Mouse (Mus musculus) hindbrain, embryonic 15.5 days (tissue): ENCODE measurements at regions not wholly inside any gene's neighbourhood (a gene's known extent, or its start where the extent isn't known, plus 50 kb on each side); places are given as distances from the start of the nearest gene placed in this dataset.

Experiments
- ATAC-seq: fragments of 200-750 bp; cut with Nextera tagmentation; 2 replicates; pipeline ENCODE4 v1.8.0; 2017; ENCODE audit warnings: low read depth, moderate number of reproducible peaks, moderate TSS enrichment; ENCODE audit not compliant: low FRiP score
- H3K27ac ChIP-seq: fragments of 300-500 bp; sonication (generic); replicated peaks from 2 replicates; pipeline ENCODE4 v1.5.1; 2015; ENCODE audit warnings: mild to moderate bottlenecking, inconsistent platforms
- H3K27me3 ChIP-seq: fragments of 300-500 bp; sonication (generic); 2 replicates; pipeline ENCODE4 v1.6.1; 2015; ENCODE audit warnings: control low read depth, inconsistent platforms
- H3K36me3 ChIP-seq: fragments of 300-500 bp; sonication (generic); 2 replicates; pipeline ENCODE4 v1.6.1; 2015; ENCODE audit warnings: control low read depth, inconsistent platforms
- H3K4me1 ChIP-seq: fragments of 300-500 bp; sonication (generic); replicated peaks from 2 replicates; pipeline ENCODE4 v1.6.1; 2015; ENCODE audit warnings: control low read depth, inconsistent platforms
- H3K4me2 ChIP-seq: fragments of 300-500 bp; sonication (generic); 2 replicates; pipeline ENCODE4 v1.6.1; 2015; ENCODE audit warnings: moderate library complexity, mild to moderate bottlenecking, inconsistent platforms
- H3K4me3 ChIP-seq: fragments of 300-500 bp; sonication (generic); 2 replicates; pipeline ENCODE4 v1.5.1; 2015; ENCODE audit warnings: mild to moderate bottlenecking, inconsistent platforms
- H3K9ac ChIP-seq: fragments of 300-500 bp; sonication (generic); 2 replicates; pipeline ENCODE4 v1.6.1; 2015; ENCODE audit warnings: inconsistent platforms
- H3K9me3 ChIP-seq: fragments of 300-500 bp; sonication (generic); 2 replicates; pipeline ENCODE4 v1.6.1; 2016; ENCODE audit warnings: control low read depth, inconsistent platforms
- WGBS: fragments of 180-500 bp; shearing (Covaris S2); methylation state at CpG from one replicate; pipeline ENCODE4 v1.1.7; 2015; 5-methylcytosine and 5-hydroxymethylcytosine counted together

GRCm38 (mm10) chr4:99348674-99349073 lies 53.0 kb downstream of the Gm12689 start:
- H3K27me3 ChIP-seq: no peaks in the 10 kb centered on the region
- H3K9me3 ChIP-seq: no peaks in the 10 kb centered on the region
- H3K36me3 ChIP-seq: no peaks in the 10 kb centered on the region
- no peak overlapping the region for H3K4me3 ChIP-seq
- H3K4me1 ChIP-seq: peaks cover 10% of the 10 kb centered on the region; the same call in 1 of the 2 replicates
- no peak overlapping the region for H3K9ac ChIP-seq
- ATAC-seq: no peak
- 69% methylated on average over 5 of the region's 5 CpGs for WGBS
- no peak overlapping the region for H3K27ac ChIP-seq
- H3K4me2 ChIP-seq: no peak overlapping the region

- H3K9me3 ChIP-seq: no peaks in the 10 kb centered on the region
- no peaks in the 10 kb centered on the region for H3K36me3 ChIP-seq
- no peak overlapping the region for H3K27ac ChIP-seq
- H3K4me2 ChIP-seq: no peak overlapping the region
- 29% methylated on average over 8 of the region's 8 CpGs for WGBS
- no peak for ATAC-seq
- H3K4me3 ChIP-seq: no peak overlapping the region
- no peaks in the 10 kb centered on the region for H3K27me3 ChIP-seq
- no peak overlapping the region for H3K9ac ChIP-seq
- H3K4me1 ChIP-seq: peaks cover 17% of the 10 kb centered on the region; the same call in 1 of the 2 replicates
Observed at GRCm38 (mm10) chr4:99353122-99353774, 57.5 kb downstream of the Gm12689 start.

- Histone ChIP-seq H3K9ac (no peak overlapping the region), H3K4me2 (peak overlapping the region; percentile 18), H3K4me3 (no peak overlapping the region), H3K27ac (no peak overlapping the region), H3K36me3 (no peaks in the 10 kb centered on the region), H3K27me3 (no peaks in the 10 kb centered on the region), H3K9me3 (no peaks in the 10 kb centered on the region), H3K4me1 (peaks cover 17% of the 10 kb centered on the region; the same call in 1 of the 2 replicates)
- no peak for ATAC-seq
- 76% methylated on average over 16 of the region's 17 CpGs for WGBS
Observed at GRCm38 (mm10) chr4:99354241-99354640, 58.5 kb downstream of the Gm12689 start.

GRCm38 (mm10) chr4:99354835-99355234 lies 59.1 kb downstream of the Gm12689 start:
- peak overlapping the region; percentile 18 for H3K4me2 ChIP-seq

GRCm38 (mm10) chr4:99368036-99368435 lies 72.3 kb downstream of the Gm12689 start:
- Histone ChIP-seq H3K36me3 (no peaks in the 10 kb centered on the region), H3K4me3 (no peak overlapping the region), H3K27ac (no peak overlapping the region), H3K9ac (no peak overlapping the region), H3K9me3 (no peaks in the 10 kb centered on the region), H3K4me1 (no peaks in the 10 kb centered on the region), H3K4me2 (no peak overlapping the region), H3K27me3 (peaks cover 3% of the 10 kb centered on the region; the same call in 1 of the 2 replicates)
- 95% methylated on average over 9 of the region's 9 CpGs for WGBS
- ATAC-seq: no peak

More at GRCm38 (mm10) chr4:99354835-99355234, 59.1 kb downstream of the Gm12689 start:
- Histone ChIP-seq H3K9ac (no peak overlapping the region), H3K27ac (no peak overlapping the region), H3K36me3 (no peaks in the 10 kb centered on the region), H3K4me3 (no peak overlapping the region), H3K4me1 (peaks cover 17% of the 10 kb centered on the region; the same call in 1 of the 2 replicates), H3K9me3 (no peaks in the 10 kb centered on the region), H3K27me3 (no peaks in the 10 kb centered on the region)
- no peak for ATAC-seq
- 47% methylated on average over 9 of the region's 9 CpGs for WGBS

GRCm38 (mm10) chr4:99371162-99371561 lies 75.5 kb downstream of the Gm12689 start:
- Histone ChIP-seq H3K4me1 (peaks cover 20% of the 10 kb centered on the region), H3K36me3 (no peaks in the 10 kb centered on the region), H3K9me3 (no peaks in the 10 kb centered on the region), H3K27me3 (0 out of 2 replicates have a peak, but pooled peaks cover 3% of the 10 kb centered on the region), H3K9ac (no peak overlapping the region), H3K4me2 (no peak overlapping the region), H3K27ac (no peak overlapping the region), H3K4me3 (no peak overlapping the region)
- no peak for ATAC-seq
- WGBS: 86% methylated on average over 5 of the region's 5 CpGs

GRCm38 (mm10) chr4:99376171-99376570 lies 80.5 kb downstream of the Gm12689 start:
- H3K27me3 ChIP-seq: peaks cover 17% of the 10 kb centered on the region

GRCm38 (mm10) chr4:99376911-99377310 lies 81.2 kb downstream of the Gm12689 start:
- Histone ChIP-seq H3K27ac (no peak overlapping the region), H3K36me3 (no peaks in the 10 kb centered on the region), H3K27me3 (peaks cover 22% of the 10 kb centered on the region), H3K9ac (no peak overlapping the region), H3K4me2 (no peak overlapping the region), H3K9me3 (no peaks in the 10 kb centered on the region), H3K4me1 (peaks cover 27% of the 10 kb centered on the region), H3K4me3 (no peak overlapping the region)
- 8% methylated on average over 9 of the region's 9 CpGs for WGBS
- ATAC-seq: no peak

More at GRCm38 (mm10) chr4:99376171-99376570, 80.5 kb downstream of the Gm12689 start:
- no peak overlapping the region for H3K4me2 ChIP-seq
- no peaks in the 10 kb centered on the region for H3K36me3 ChIP-seq
- no peaks in the 10 kb centered on the region for H3K9me3 ChIP-seq
- H3K4me1 ChIP-seq: peaks cover 27% of the 10 kb centered on the region
- H3K27ac ChIP-seq: 0 out of 2 replicates have a peak overlapping the region, but pooled peaks have one; percentile 14
- H3K4me3 ChIP-seq: no peak overlapping the region
- no peak for ATAC-seq
- no peak overlapping the region for H3K9ac ChIP-seq
- 20% methylated on average over 1 of the region's 1 CpGs for WGBS

GRCm38 (mm10) chr4:99379983-99380382 lies 84.3 kb downstream of the Gm12689 start:
- Histone ChIP-seq H3K27ac (no peak overlapping the region), H3K4me2 (no peak overlapping the region), H3K9ac (no peak overlapping the region), H3K4me1 (peaks cover 9% of the 10 kb centered on the region), H3K36me3 (no peaks in the 10 kb centered on the region), H3K9me3 (no peaks in the 10 kb centered on the region), H3K27me3 (peaks cover 23% of the 10 kb centered on the region), H3K4me3 (no peak overlapping the region)
- 89% methylated on average over 4 of the region's 4 CpGs for WGBS
- no peak for ATAC-seq

- WGBS: 9% methylated on average over 8 of the region's 8 CpGs
- H3K4me3 ChIP-seq: no peak overlapping the region
- H3K4me1 ChIP-seq: 0 out of 2 replicates have a peak, but pooled peaks cover 4% of the 10 kb centered on the region
- H3K9me3 ChIP-seq: no peaks in the 10 kb centered on the region
- H3K9ac ChIP-seq: no peak overlapping the region
- H3K4me2 ChIP-seq: no peak overlapping the region
- H3K27me3 ChIP-seq: 0 out of 2 replicates have a peak, but pooled peaks cover 6% of the 10 kb centered on the region
- H3K27ac ChIP-seq: no peak overlapping the region
- H3K36me3 ChIP-seq: no peaks in the 10 kb centered on the region
- ATAC-seq: no peak
Observed at GRCm38 (mm10) chr4:99385381-99385780, 89.7 kb downstream of the Gm12689 start.

GRCm38 (mm10) chr4:99389428-99389827 lies 93.7 kb downstream of the Gm12689 start:
- no peak overlapping the region for H3K4me2 ChIP-seq
- no peaks in the 10 kb centered on the region for H3K36me3 ChIP-seq
- no peak overlapping the region for H3K27ac ChIP-seq
- 0 out of 2 replicates have a peak, but pooled peaks cover 4% of the 10 kb centered on the region for H3K4me1 ChIP-seq
- WGBS: 43% methylated on average over 1 of the region's 1 CpGs
- no peak overlapping the region for H3K4me3 ChIP-seq
- no peak overlapping the region for H3K9ac ChIP-seq
- H3K27me3 ChIP-seq: no peaks in the 10 kb centered on the region
- ATAC-seq: no peak
- H3K9me3 ChIP-seq: no peaks in the 10 kb centered on the region

GRCm38 (mm10) chr4:99392986-99393385 lies 97.3 kb downstream of the Gm12689 start:
- WGBS: 91% methylated on average over 5 of the region's 5 CpGs
- Histone ChIP-seq H3K27ac (no peak overlapping the region), H3K9ac (no peak overlapping the region), H3K4me3 (no peak overlapping the region), H3K9me3 (no peaks in the 10 kb centered on the region), H3K4me1 (no peaks in the 10 kb centered on the region), H3K36me3 (no peaks in the 10 kb centered on the region), H3K4me2 (no peak overlapping the region), H3K27me3 (no peaks in the 10 kb centered on the region)
- ATAC-seq: no peak
